Mouse (Mus musculus): ENCODE data around the gene Rps11.

DNA sequence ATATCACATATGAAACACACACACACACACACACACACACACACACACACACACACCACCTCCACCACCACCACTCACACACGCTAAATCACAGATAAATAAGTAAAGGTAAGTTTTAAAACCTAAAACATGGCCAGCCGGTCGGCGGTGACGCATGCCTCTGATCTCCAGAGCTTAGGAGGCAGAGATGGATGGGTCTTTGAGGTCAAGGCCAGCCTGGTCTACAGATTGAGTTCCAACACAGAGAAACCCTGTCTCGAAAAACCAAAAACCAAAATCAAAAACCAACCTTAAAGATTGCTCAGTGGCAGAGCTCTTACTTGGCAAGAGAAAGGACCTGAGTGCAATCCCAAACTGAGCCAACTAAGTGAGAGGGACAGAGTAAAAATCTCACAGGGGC, 24.2 kb downstream of the Rps11 start:
- no peak for TF ChIP-seq ZNF384 (IDR thresholded peaks at IDR 0.05; ENCODE audit: low read depth, low read length)
- no peak for TF ChIP-seq MAFK (IDR thresholded peaks at IDR 0.05; ENCODE audit: insufficient read depth, low read depth, low read length)
- no peak for TF ChIP-seq ZC3H11A (IDR thresholded peaks at IDR 0.05; ENCODE audit: borderline replicate concordance, low read depth, low read length)
- TF ChIP-seq HCFC1 (IDR thresholded peaks at IDR 0.05; ENCODE audit: borderline replicate concordance, insufficient read depth, low read length): no peak

All from ES-E14 (cell line).